Mouse (Mus musculus) olfactory bulb, adult 2 months (tissue): ENCODE data around the gene Esr1.

Source experiments
- CTCF ChIP-seq: fragments of 200-500 bp; IDR thresholded peaks from 2 replicates; pipeline ENCODE4 v1.5.1; 2012; ENCODE audit warnings: low read depth, mild to moderate bottlenecking, low read length, moderate library complexity; ENCODE audit not compliant: insufficient read depth
- POLR2A ChIP-seq: fragments of 200-500 bp; IDR thresholded peaks from 2 replicates; pipeline ENCODE4 v1.6.1; 2012; ENCODE audit warnings: mild to moderate bottlenecking, low read depth, low read length, moderate library complexity; ENCODE audit not compliant: insufficient read depth

- TF ChIP-seq CTCF: no peak
- no peak for TF ChIP-seq POLR2A
These were observed 114.7 kb downstream of the Esr1 start for GRCm38 (mm10) chr10:4726141-4726540.
